Mouse (Mus musculus): ENCODE results near the gene Myo15b. TPM values are rescaled to one million over a fixed set of nuclear protein-coding genes. Genes with fewer than 3 reads are reported as not detected.

Gene Myo15b
- polyA plus RNA-seq (2017; shearing (Covaris generic)), result not detected

DNA sequence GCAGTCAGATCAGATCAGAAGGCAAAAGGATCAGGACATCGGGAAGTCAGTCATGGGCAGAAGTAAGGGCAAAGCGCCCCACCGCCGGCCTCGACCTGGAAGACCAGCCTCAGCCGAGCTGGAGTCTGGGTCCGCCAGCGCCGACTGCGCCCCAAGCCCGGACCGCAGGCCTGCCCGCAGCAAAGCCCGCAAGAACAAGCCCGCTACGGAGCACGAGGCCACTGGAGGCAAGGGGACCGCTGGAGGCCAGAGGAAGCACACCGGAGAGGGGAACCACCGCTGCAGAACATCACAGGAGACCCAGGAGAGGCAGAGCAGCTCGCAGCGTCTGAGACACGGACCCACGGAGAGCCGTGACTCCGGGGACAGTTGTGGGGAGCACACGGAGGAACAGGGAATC lies at the start of gene Myo15b:
Myo15b (plus strand) TSS at position 53 of the 400 bp plus-strand sequence.
- ATAC-seq, result no peak

- ATAC-seq, result no peak
These were observed 49.4 kb upstream of the Myo15b start for GRCm38 (mm10) chr11:115808696-115809310.

DNA sequence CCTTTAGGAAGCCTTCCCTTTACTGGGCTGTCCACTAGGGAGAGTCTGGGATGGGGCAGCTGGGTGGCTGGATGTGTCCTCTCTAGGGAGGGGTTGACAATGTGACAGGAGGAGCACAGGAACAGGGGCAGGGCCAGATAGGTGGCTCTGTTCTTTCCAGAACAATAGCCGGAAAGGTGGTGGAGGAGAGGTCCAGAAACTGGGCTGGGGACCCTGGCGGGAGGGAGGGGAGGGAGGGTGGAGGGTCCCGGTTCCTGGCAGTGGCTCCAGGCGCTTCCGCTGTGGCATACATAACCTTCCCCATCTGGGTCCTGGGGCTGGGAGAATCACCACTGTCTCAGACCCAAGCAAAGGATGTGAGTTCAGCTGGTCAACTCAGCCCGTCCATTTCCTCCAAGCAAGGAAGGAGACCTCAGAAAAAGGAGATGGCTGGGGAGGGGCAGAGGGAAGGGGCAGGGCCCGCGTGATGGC lies 48.9 kb upstream of the Myo15b start:
- ATAC-seq, result no peak

GRCm38 (mm10) chr11:115810377-115810776 lies 47.8 kb upstream of the Myo15b start:
- ATAC-seq, result no peak

DNA sequence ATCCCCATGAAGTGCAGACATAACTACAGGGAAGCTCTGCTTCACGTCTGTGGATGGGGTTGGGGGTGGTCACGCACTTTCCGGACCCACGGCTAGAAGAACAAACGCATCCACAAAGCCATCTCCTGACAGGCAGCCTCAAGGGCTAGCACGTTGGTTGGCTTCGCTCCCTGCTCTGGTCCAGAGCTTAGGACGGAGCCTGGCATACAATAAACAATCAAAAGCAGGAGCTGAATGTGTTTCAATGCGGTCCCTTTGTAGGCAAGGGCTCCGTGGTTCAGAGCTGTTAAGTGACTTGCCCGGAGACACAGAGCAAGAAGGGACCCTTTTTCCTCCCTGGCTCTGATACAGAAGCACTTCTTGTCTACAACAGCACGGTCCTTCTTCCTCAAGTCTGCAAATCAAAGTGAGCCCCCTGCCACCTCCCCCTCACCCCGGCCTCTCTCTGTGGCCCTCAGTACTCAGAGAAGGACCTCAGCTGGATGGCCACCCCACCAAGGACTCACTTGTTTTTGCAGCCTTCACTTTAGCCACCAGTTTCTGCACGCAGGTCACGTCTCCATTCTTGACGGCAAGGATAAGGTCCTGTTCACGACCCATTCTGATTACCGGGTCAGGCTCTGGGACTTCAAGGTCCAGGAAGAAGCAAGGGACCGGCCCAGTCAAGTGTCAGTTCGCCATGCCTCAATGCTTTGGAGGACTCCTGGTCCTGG lies 46.7 kb upstream of the Myo15b start:
- ATAC-seq, result no peak

- ATAC-seq, result no peak
These were observed 46.1 kb upstream of the Myo15b start for GRCm38 (mm10) chr11:115812095-115812494.

DNA sequence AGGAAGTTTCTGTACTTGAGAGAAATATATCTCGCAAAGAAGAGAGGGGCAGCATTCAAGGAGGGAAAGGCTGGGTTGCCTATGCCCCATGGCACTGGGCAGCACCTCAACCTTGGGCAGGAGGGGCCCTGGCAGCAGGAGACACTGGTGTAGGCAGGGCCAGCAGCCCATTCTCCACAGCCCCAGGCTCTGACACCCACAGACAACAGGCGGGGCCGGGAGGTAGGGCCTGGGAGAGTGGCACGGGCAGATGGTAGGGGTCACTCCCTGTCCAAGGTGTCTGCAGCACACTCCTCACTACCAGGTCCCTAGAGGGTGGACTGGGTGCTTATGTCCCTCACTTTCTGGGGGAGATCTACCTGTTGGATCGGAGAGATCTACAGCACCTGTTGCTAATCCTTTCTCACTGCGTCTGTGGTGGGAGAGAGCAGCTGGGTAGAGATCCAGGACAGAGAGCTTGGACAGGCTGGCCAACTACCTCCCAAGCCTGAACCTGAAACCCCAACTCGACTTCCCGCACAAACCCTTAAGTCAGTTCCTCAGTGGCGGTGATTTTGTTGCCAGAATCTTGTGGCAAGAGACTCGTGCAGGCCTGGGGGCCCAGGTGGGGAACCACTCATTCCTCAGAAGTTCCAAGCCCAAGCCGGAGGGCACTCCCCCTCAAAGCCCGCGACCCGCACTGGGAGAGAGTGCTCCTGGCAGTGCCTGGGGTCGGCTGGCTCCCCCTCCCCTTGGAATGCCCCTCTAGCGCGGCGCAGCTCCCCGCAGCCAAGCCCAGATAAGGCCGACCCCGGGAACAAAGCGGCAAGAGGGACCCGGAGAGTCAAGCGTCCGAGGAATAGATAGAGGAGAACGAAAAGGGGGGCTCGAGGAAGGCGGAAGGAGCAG lies 45.4 kb upstream of the Myo15b start:
- no peak for ATAC-seq

- peak; percentile 80 for ATAC-seq
These were observed 44.5 kb upstream of the Myo15b start, which contains the start of gene Caskin2 for GRCm38 (mm10) chr11:115813507-115814296. Gene Caskin2, minus strand, starts transcription at chr11:115813639.

DNA sequence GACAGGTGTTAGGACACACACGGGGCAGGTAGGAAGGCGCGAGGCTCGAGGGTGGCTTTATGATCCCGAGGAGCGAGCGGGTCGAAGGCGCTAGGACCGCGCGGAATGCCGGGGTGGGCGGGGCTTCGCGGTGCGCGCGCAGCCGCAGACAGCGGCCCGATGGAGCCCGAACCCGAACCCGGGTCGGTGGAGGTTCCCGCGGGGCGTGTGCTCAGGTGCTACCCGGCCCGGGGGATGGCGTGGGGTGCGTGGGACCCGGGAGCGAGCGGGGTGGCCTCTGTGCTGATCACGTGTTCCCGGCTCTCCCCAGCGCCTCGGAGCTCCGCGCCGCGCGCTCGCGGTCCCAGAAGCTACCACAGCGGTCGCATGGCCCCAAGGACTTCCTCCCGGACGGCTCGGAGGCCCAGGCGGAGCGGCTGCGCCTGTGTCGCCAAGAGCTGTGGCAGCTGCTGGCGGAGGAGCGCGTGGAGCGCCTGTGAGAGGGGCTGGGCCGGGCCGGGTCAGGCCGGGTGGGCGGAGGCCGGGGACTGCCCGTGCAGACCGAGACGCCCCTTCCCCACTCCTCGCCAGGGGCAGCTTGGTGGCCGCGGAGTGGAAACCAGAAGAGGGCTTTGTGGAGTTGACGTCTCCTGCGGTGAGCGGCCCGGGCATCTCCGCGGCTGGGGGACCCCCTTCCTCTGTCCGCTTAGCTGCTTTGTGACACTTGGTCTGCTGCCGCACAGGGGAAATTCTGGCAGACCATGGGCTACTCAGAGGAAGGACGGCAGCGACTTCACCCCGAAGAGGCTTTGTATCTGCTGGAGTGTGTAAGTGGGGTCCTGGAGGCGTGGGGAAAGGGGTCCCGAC lies 43.4 kb upstream of the Myo15b start, which contains the start of gene Tsen54:
Tsen54 (plus strand) TSS at position 120 of the 846 bp plus-strand sequence.
- ATAC-seq, result peak; percentile 68

DNA sequence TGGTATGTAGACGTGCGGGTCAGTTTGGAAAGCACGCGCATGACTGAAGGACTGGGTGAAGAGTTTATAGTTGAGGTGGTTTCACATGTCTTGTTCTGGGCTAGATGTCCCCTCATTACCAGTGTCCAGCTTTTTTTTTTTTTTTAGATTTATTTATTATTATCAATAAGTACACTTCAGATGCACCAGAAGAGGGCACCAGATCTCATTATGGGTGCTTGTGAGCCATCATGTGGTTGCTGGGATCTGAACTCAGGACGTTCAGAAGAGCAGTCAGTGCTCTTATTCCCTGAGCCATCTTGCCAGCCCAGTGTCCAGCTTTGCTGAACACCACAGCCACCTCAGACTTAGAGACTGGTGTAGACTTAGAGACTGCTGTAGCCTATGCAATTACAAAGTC lies 40.9 kb upstream of the Myo15b start:
- no peak for ATAC-seq

- no peak for ATAC-seq
These were observed 38.1 kb upstream of the Myo15b start for GRCm38 (mm10) chr11:115819915-115820623.

DNA sequence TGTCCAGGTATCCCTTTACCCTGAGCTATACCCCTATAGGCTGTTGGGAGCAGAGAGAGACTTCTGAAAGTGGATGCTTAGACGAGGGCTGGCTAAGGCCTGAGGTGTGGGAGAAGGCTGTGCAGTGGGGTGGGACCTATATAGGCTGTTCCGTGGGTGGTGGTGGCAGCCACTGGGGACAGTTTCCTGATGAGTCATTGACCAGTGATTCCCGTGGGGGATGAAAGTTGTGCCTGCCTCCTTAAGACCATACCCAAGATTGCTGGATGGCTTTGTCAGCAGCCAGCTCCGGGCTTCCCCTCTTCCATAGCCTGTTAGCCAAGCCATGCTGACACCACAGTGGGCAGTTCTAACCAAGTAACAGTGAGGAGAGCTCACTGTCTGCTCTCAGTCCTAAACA lies 37.2 kb upstream of the Myo15b start:
- no peak for ATAC-seq

DNA sequence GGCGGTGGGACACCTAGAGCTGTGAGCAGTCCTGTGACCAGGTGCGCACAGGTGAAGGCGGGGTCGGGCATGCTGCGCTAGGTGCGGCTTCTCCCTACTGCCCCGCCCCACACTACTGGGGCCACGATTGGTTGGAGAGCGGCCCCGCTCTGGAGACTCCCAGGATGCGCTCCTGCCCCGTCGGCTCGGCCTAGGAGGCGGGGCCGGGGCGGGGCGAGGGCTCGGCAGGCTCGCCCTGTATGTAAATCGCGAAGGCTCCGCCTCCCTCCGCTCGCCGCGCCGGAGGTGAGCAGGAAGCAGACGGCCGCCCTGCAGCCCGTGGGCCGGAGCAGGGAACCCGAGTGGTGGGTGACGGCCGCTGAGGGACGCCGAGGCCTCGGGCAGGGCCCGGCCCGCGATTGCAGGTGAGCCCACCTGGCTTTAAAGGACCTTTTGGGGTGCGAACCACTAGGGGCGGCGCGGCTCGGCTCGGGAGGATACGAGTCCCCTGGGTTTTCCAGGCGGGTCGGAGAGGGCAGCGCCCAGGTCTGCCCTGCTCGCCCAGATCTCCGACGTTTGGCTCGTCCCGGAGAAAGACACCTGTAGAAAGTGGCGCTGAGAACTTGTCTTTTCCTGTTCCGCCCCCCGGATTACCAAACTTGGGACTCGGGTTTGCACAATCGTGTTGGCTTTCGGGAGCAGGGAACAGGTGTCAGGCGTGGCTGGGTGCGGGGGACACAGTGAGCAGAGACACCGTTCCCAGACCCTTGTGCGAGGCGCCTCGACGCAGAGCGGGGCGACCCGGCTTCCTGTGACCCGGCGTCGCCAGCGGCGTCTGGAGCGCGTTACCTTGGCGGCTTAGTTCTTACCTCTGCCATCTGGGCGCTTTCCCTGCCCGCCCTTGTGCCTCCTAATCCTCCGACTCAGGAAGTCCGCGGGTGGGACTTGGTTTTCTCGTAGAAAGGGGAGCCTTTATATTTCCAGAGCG lies 34.1 kb upstream of the Myo15b start, which contains the start of gene Llgl2:
Llgl2 (plus strand) TSS at position 276 of the 967 bp plus-strand sequence.
- peak; percentile 96 for ATAC-seq

GRCm38 (mm10) chr11:115824813-115825212 lies 33.4 kb upstream of the Myo15b start:
- ATAC-seq, result no peak

GRCm38 (mm10) chr11:115826487-115826886 lies 31.7 kb upstream of the Myo15b start:
- no peak for ATAC-seq

DNA sequence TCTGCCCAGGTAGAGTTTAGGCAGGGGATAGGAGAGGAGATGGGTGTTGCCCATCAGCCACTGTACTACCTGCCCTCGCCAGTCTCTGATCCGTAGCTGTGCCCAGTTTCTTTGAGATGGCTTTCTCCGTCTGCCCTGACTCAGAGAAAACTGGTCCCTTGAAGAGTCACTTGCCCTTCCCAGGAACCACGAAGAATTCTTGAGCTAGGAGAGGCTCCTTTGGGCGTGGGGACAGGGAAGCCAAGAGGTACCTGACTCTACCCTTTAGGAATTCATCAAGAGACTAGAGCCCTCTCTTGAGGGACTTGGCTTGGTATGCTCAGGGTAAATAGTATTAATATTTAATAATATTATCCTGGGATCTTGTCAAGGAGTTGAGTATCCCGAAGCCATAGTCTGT lies 30.6 kb upstream of the Myo15b start:
- no peak for ATAC-seq

DNA sequence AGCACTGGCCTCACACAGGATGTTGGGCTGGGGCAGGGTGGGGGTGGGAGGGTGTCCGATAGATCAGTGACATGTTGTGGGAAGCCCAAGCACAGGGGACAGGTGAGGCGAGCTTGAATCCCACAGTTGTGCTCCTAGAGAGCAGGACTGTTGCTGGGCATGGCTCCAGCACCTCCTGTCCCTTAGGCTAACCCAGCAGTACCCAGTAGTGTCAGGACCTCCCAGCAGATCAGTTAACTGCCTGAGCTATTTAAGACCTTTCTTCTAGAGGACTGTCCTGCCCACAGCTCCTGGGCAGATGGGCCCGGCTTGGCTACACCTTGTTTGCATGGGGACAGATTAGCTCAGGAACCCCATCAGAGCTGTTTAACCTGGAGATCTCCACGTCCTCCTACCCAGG lies 29.2 kb upstream of the Myo15b start:
- ATAC-seq, result no peak

GRCm38 (mm10) chr11:115830550-115831325 lies 27.5 kb upstream of the Myo15b start:
- ATAC-seq, result no peak
